Comparison of ENCODE assay signal across 16 mouse cellular contexts in genomic region chr2:165257151-165257834, GRCm38 (mm10). TPM values are rescaled to one million over a fixed set of nuclear protein-coding genes. Genes with fewer than 3 reads are reported as not detected.
A peak's percentile ranks its signal among the peaks of the same experiment; 100 is the strongest.
DNase-seq lines count a peak whose midpoint lies in the region; ATAC-seq lines count a peak whose summit lies in the region.
"Had no signal": no experiment of that assay in that cellular context is flagged by ENCODE, and none has a peak within 500 bp of the region (broad histone marks: within the 10 kb centered on the region; RNA-seq: fewer than 3 reads in every experiment).

No protein-coding gene starts in this region.

- peak; percentile 29 for DNase-seq in adrenal gland, postnatal 14 days
- no peak for DNase-seq in adrenal gland, adult 18-20 months (ENCODE audit: low spot score in 2 of 2)
- DNase-seq in hindbrain, embryonic 14.5 days (ENCODE audit: low spot score), result no peak
- peak; percentile 61 for DNase-seq in testis, postnatal 10 days (ENCODE audit: low spot score)
- no peak for DNase-seq in testis, postnatal 14 days (ENCODE audit: low spot score)
- DNase-seq in natural killer cell, adult 2 months (ENCODE audit: low spot score in 2 of 2), result no peak
- DNase-seq: heart, postnatal 14 days; kidney, adult 11 months; kidney, postnatal 4 days; lung, postnatal 36 days; thymus, adult 18-20 months had no signal

- WGBS in hindbrain, embryonic 12.5 days, result 49% methylated on average over 11 of the region's 11 CpGs
- 29% methylated on average over 11 of the region's 11 CpGs for WGBS in hindbrain, embryonic 14.5 days

- H3K4me3 ChIP-seq in hindbrain, embryonic 12.5 days, result no peak overlapping the region
- no peak overlapping the region for H3K4me3 ChIP-seq in hindbrain, embryonic 14.5 days (replicated peaks; ENCODE audit: low read length)
- H3K4me3 ChIP-seq: limb, embryonic 10.5 days; myocyte had no signal

- H3K9me3 ChIP-seq in hindbrain, embryonic 12.5 days (replicated peaks), result no peaks in the 10 kb centered on the region
- H3K9me3 ChIP-seq in hindbrain, embryonic 14.5 days (ENCODE audit: control insufficient read depth, low read length), result no peaks in the 10 kb centered on the region
- H3K9me3 ChIP-seq: limb, embryonic 10.5 days had no signal

- ATAC-seq in hindbrain, embryonic 12.5 days (ENCODE audit: low FRiP score), result no peak
- ATAC-seq in hindbrain, embryonic 14.5 days (ENCODE audit: low FRiP score), result no peak
- ATAC-seq in erythroblast, adult 5-6 weeks (replicated peaks; ENCODE audit: low FRiP score, poor library complexity, severe bottlenecking), result no peak

- H3K4me2 ChIP-seq in hindbrain, embryonic 12.5 days (replicated peaks), result no peak overlapping the region
- H3K4me2 ChIP-seq in hindbrain, embryonic 14.5 days (replicated peaks), result no peak overlapping the region

- H3K9ac ChIP-seq in hindbrain, embryonic 12.5 days, result no peak overlapping the region
- H3K9ac ChIP-seq in hindbrain, embryonic 14.5 days, result no peak overlapping the region
- H3K9ac ChIP-seq: liver, embryonic 14.5 days had no signal

- H3K4me1 ChIP-seq in hindbrain, embryonic 12.5 days, result peaks cover 22% of the 10 kb centered on the region
- H3K4me1 ChIP-seq in hindbrain, embryonic 14.5 days (replicated peaks; ENCODE audit: control insufficient read depth, insufficient read depth, low read length), result peaks cover 30% of the 10 kb centered on the region

- 0 out of 2 replicates have a peak overlapping the region, but pooled peaks have one; percentile 14 for H3K27ac ChIP-seq in hindbrain, embryonic 12.5 days
- H3K27ac ChIP-seq in hindbrain, embryonic 14.5 days, result no peak overlapping the region
- H3K27ac ChIP-seq: limb, embryonic 10.5 days; liver, embryonic 14.5 days had no signal

- H3K36me3 ChIP-seq in hindbrain, embryonic 12.5 days, result no peaks in the 10 kb centered on the region
- H3K36me3 ChIP-seq in hindbrain, embryonic 14.5 days (replicated peaks; ENCODE audit: control insufficient read depth, insufficient read depth), result no peaks in the 10 kb centered on the region
- H3K36me3 ChIP-seq: limb, embryonic 10.5 days had no signal

- peaks cover 75% of the 10 kb centered on the region for H3K27me3 ChIP-seq in hindbrain, embryonic 12.5 days
- peaks cover 11% of the 10 kb centered on the region for H3K27me3 ChIP-seq in hindbrain, embryonic 14.5 days (ENCODE audit: control insufficient read depth, insufficient read depth, low read length)

RNA-seq across cellular contexts. Expression of gene Cdh22, which starts 22.6 kb away (rescaled TPM):
- total RNA-seq in adrenal gland, postnatal 14 days (2021), result 1.3 and 1.6 TPM in 2 replicates
- total RNA-seq in adrenal gland, adult 18-20 months (2021), result 1 to 10 TPM; 1.4 to 1.7 TPM
- 12.3 and 13.5 TPM in 2 replicates for polyA plus RNA-seq in hindbrain, embryonic 12.5 days (2016; fragmentation: Nextera tagmentation; extraction: Ambion mirVana)
- polyA plus RNA-seq in hindbrain, embryonic 14.5 days (2014; fragmentation: Nextera tagmentation; extraction: Ambion mirVana), result 12.4 and 15.4 TPM in 2 replicates
- not detected in 2 replicates for total RNA-seq in erythroblast, adult 5-6 weeks (2015; ENCODE audit: low replicate concordance)
- not detected in 2 replicates for total RNA-seq in erythroblast, adult 5-6 weeks (2017; ENCODE audit: low replicate concordance)

RNA-seq across cellular contexts. Expression of gene Slc35c2, which starts 30.4 kb away (rescaled TPM):
- 32.8 and 36.4 TPM in 2 replicates for total RNA-seq in adrenal gland, postnatal 14 days (2021)
- 10 to 100 TPM; 30.7 to 50.1 TPM for total RNA-seq in adrenal gland, adult 18-20 months (2021)
- 57.1 and 57.9 TPM in 2 replicates for polyA plus RNA-seq in hindbrain, embryonic 12.5 days (2016; fragmentation: Nextera tagmentation; extraction: Ambion mirVana)
- 60.1 and 60.8 TPM in 2 replicates for polyA plus RNA-seq in hindbrain, embryonic 14.5 days (2014; fragmentation: Nextera tagmentation; extraction: Ambion mirVana)
- total RNA-seq in erythroblast, adult 5-6 weeks (2015; ENCODE audit: low replicate concordance), result 22.6 and 34.2 TPM in 2 replicates
- 10.0 and 14.6 TPM in 2 replicates for total RNA-seq in erythroblast, adult 5-6 weeks (2017; ENCODE audit: low replicate concordance)

Comparison
In these comparisons a context has a peak if more than half of its experiments do, and no peak if none do; other contexts are left out.
1. DNase-seq: peak in adrenal gland, postnatal 14 days (single experiment) and testis, postnatal 10 days (single experiment); none in adrenal gland, adult 18-20 months (0 of 2), hindbrain, embryonic 14.5 days (single experiment), testis, postnatal 14 days (single experiment) and natural killer cell, adult 2 months (0 of 2).